Mouse (Mus musculus) adrenal gland, adult (tissue): Measurements from ENCODE around the gene Afg1l.

Experiments used
- DNase-seq, 2 experiments: peaks; one replicate each; pipeline ENCODE4 v3.0.0; 2022 to 2023; ENCODE audit warnings: low spot score in 1 of 2; ENCODE audit not compliant: inconsistent age in 2 of 2

Afg1l gene

GRCm38 (mm10) chr10:42384946-42385644 lies 93.3 kb downstream of the Afg1l start:
- no peak for DNase-seq

- DNase-seq, result no peak
Measured at GRCm38 (mm10) chr10:42383708-42384107, 94.7 kb downstream of the Afg1l start.

GRCm38 (mm10) chr10:42364216-42364615 lies 114.1 kb downstream of the Afg1l start:
- DNase-seq, result no peak

GRCm38 (mm10) chr10:42355980-42356379 lies 122.4 kb downstream of the Afg1l start:
- DNase-seq, result peak; percentile 16 to 59

- no peak for DNase-seq
Measured at GRCm38 (mm10) chr10:42347986-42348385, 130.4 kb downstream of the Afg1l start.

GRCm38 (mm10) chr10:42347127-42347526 lies 131.2 kb downstream of the Afg1l start:
- peak in 1 of 2 experiments; percentile 30 for DNase-seq

- peak in 1 of 2 experiments; percentile 27 for DNase-seq
Measured at GRCm38 (mm10) chr10:42346179-42346877, 132.0 kb downstream of the Afg1l start.

- DNase-seq, result no peak
Measured at GRCm38 (mm10) chr10:42342714-42343113, 135.7 kb downstream of the Afg1l start.

- no peak for DNase-seq
Measured at GRCm38 (mm10) chr10:42341815-42342457, 136.4 kb downstream of the Afg1l start.

GRCm38 (mm10) chr10:42340426-42340793 lies 138.0 kb downstream of the Afg1l start:
- no peak for DNase-seq

GRCm38 (mm10) chr10:42339773-42340425 lies 138.5 kb downstream of the Afg1l start:
- no peak for DNase-seq

- no peak for DNase-seq
Measured at GRCm38 (mm10) chr10:42338456-42338855, 139.9 kb downstream of the Afg1l start.

GRCm38 (mm10) chr10:42327576-42327975 lies 150.8 kb downstream of the Afg1l start:
- peak; percentile 25 to 69 for DNase-seq

- no peak for DNase-seq
Measured at GRCm38 (mm10) chr10:42325305-42325704, 153.1 kb downstream of the Afg1l start.

GRCm38 (mm10) chr10:42323978-42324377 lies 154.4 kb downstream of the Afg1l start:
- DNase-seq, result no peak

GRCm38 (mm10) chr10:42313222-42313786 lies 165.1 kb downstream of the Afg1l start:
- no peak for DNase-seq

- peak; percentile 74 to 92 for DNase-seq
Measured at GRCm38 (mm10) chr10:42312557-42312956, 165.8 kb downstream of the Afg1l start.

- DNase-seq, result peak in 1 of 2 experiments; percentile 31
Measured at GRCm38 (mm10) chr10:42308687-42308987, 169.7 kb downstream of the Afg1l start.

- DNase-seq, result peak; percentile 74 to 93
Measured at GRCm38 (mm10) chr10:42307980-42308686, 170.2 kb downstream of the Afg1l start.

- DNase-seq, result no peak
Measured at GRCm38 (mm10) chr10:42306422-42306821, 171.9 kb downstream of the Afg1l start.

GRCm38 (mm10) chr10:42300805-42301204 lies 177.6 kb downstream of the Afg1l start:
- DNase-seq, result peak in 1 of 2 experiments; percentile 47
